Mouse (Mus musculus) R1 (cell line): ENCODE results near the gene Cbx4.

ENCODE experiments used
- DNase-seq: peaks from one replicate; pipeline ENCODE4 v3.0.0-alpha.2; 2018; ENCODE audit warnings: low read depth, low spot score

The Cbx4 gene

GRCm38 (mm10) chr11:119057291-119057690, 28.7 kb downstream of the Cbx4 start:
- DNase-seq = peak; percentile 28

- peak; percentile 36 for DNase-seq
Observed at GRCm38 (mm10) chr11:119056301-119057211, 29.5 kb downstream of the Cbx4 start.

GRCm38 (mm10) chr11:119055571-119056131, 30.4 kb downstream of the Cbx4 start:
- no peak for DNase-seq

- DNase-seq = peak; percentile 43
Observed at GRCm38 (mm10) chr11:119054351-119055345, 31.4 kb downstream of the Cbx4 start.

GRCm38 (mm10) chr11:119053738-119054350, 32.2 kb downstream of the Cbx4 start:
- no peak for DNase-seq

GRCm38 (mm10) chr11:119053257-119053670, 32.8 kb downstream of the Cbx4 start:
- peak; percentile 96 for DNase-seq

GRCm38 (mm10) chr11:119052661-119053256, 33.3 kb downstream of the Cbx4 start:
- DNase-seq = peak; percentile 89

GRCm38 (mm10) chr11:119051927-119052660, 33.9 kb downstream of the Cbx4 start:
- peak; percentile 11 for DNase-seq

GRCm38 (mm10) chr11:119051426-119051825, 34.6 kb downstream of the Cbx4 start:
- no peak for DNase-seq

GRCm38 (mm10) chr11:119050361-119050760, 35.7 kb downstream of the Cbx4 start:
- no peak for DNase-seq

- DNase-seq = peak; percentile 81
Observed at GRCm38 (mm10) chr11:119048133-119048510, 37.9 kb downstream of the Cbx4 start.

- DNase-seq = peak; percentile 73
Observed at GRCm38 (mm10) chr11:119047261-119048132, 38.5 kb downstream of the Cbx4 start.

GRCm38 (mm10) chr11:119046601-119047245, 39.3 kb downstream of the Cbx4 start:
- peak; percentile 43 for DNase-seq

- no peak for DNase-seq
Observed at GRCm38 (mm10) chr11:119044551-119045337, 41.3 kb downstream of the Cbx4 start.

GRCm38 (mm10) chr11:119043761-119044550, 42.1 kb downstream of the Cbx4 start:
- peak; percentile 67 for DNase-seq

- DNase-seq = no peak
Observed at GRCm38 (mm10) chr11:119043273-119043540, 42.8 kb downstream of the Cbx4 start.
